Mouse (Mus musculus): Measurements from ENCODE around the gene Ap4m1. TPM values are rescaled to one million over a fixed set of nuclear protein-coding genes. Genes with fewer than 3 reads are reported as not detected.
"Not testable (repeated sequence)": the region's sequence is repeated elsewhere in the genome, so short reads cannot be mapped to it uniquely, and the experiment has no call there.

Gene Ap4m1
- total RNA-seq, 2 experiments from 2014 or later, result 22.9 to 23.4 TPM

- peak; percentile 85 to 89 for DNase-seq (ENCODE audit: low spot score in 2 of 2)
- intact Hi-C loops (cut with DNase I), result no loop called here
Observed at GRCm38 (mm10) chr5:138193771-138194727, 22.2 kb downstream of the Ap4m1 start, which contains the start of gene Mblac1. Mblac1 (plus strand) TSS chr5:138194314.

GRCm38 (mm10) chr5:138194755-138195345, 23.0 kb downstream of the Ap4m1 start:
- intact Hi-C loops (cut with DNase I), result no loop called here
- DNase-seq (ENCODE audit: low spot score in 2 of 2), result peak; percentile 30 to 42

- no peak for DNase-seq (ENCODE audit: low spot score in 2 of 2)
- intact Hi-C loops (cut with DNase I), result no loop called here
Observed at GRCm38 (mm10) chr5:138195463-138195862, 23.7 kb downstream of the Ap4m1 start.

GRCm38 (mm10) chr5:138199576-138199975, 27.8 kb downstream of the Ap4m1 start:
- DNase-seq (ENCODE audit: low spot score in 2 of 2), result no peak
- intact Hi-C loops (cut with DNase I), result no loop called here

- no peak for DNase-seq (ENCODE audit: low spot score in 2 of 2)
- intact Hi-C loops (cut with DNase I), result no loop called here
Observed at GRCm38 (mm10) chr5:138202086-138202485, 30.3 kb downstream of the Ap4m1 start.

GRCm38 (mm10) chr5:138207253-138207652, 35.5 kb downstream of the Ap4m1 start:
- intact Hi-C loops (cut with DNase I), result no loop called here
- no peak for DNase-seq (ENCODE audit: low spot score in 2 of 2)

GRCm38 (mm10) chr5:138207873-138208272, 36.1 kb downstream of the Ap4m1 start:
- intact Hi-C loops (cut with DNase I), result no loop called here
- no peak for DNase-seq (ENCODE audit: low spot score in 2 of 2)

GRCm38 (mm10) chr5:138216632-138217031, 44.8 kb downstream of the Ap4m1 start:
- intact Hi-C loops (cut with DNase I); DNase-seq (ENCODE audit: low spot score in 2 of 2): not testable (repeated sequence)

- DNase-seq (ENCODE audit: low spot score in 2 of 2), result no peak
- intact Hi-C loops (cut with DNase I), result loop anchor here (5.0 kb wide), 1 partner anchor 257 kb away; no protein-coding TSS in a partner anchor
Observed at GRCm38 (mm10) chr5:138219864-138220263, 48.1 kb downstream of the Ap4m1 start.

- intact Hi-C loops (cut with DNase I), result loop anchor here (5.0 kb wide), 1 partner anchor 255 kb away; no protein-coding TSS in a partner anchor
- DNase-seq (ENCODE audit: low spot score in 2 of 2), result peak; percentile 81 to 84
Observed at GRCm38 (mm10) chr5:138222111-138222510, 50.3 kb downstream of the Ap4m1 start.

- intact Hi-C loops (cut with DNase I), result loop anchor here (5.0 kb wide), 1 partner anchor 254 kb away; no protein-coding TSS in a partner anchor
- DNase-seq (ENCODE audit: low spot score in 2 of 2), result peak in 1 of 2 experiments; percentile 5
Observed at GRCm38 (mm10) chr5:138223287-138223686, 51.5 kb downstream of the Ap4m1 start.

- intact Hi-C loops (cut with DNase I), result no loop called here
- DNase-seq (ENCODE audit: low spot score in 2 of 2), result no peak
Observed at GRCm38 (mm10) chr5:138225700-138226099, 53.9 kb downstream of the Ap4m1 start, which contains the start of gene Nxpe5. Nxpe5 (plus strand) TSS chr5:138225898.

GRCm38 (mm10) chr5:138226491-138226890, 54.7 kb downstream of the Ap4m1 start:
- intact Hi-C loops (cut with DNase I), result no loop called here
- DNase-seq (ENCODE audit: low spot score in 2 of 2), result no peak

- DNase-seq (ENCODE audit: low spot score in 2 of 2), result no peak
- intact Hi-C loops (cut with DNase I), result no loop called here
Observed at GRCm38 (mm10) chr5:138227367-138227766, 55.6 kb downstream of the Ap4m1 start.

GRCm38 (mm10) chr5:138228026-138228425, 56.2 kb downstream of the Ap4m1 start:
- intact Hi-C loops (cut with DNase I), result no loop called here
- DNase-seq (ENCODE audit: low spot score in 2 of 2), result no peak

GRCm38 (mm10) chr5:138229511-138229910, 57.7 kb downstream of the Ap4m1 start:
- intact Hi-C loops (cut with DNase I), result no loop called here
- no peak for DNase-seq (ENCODE audit: low spot score in 2 of 2)

Small RNA genes lying within 50 kb of the gene (microRNA-seq; reads per million reads assigned to microRNA genes)
- gene Mir106b (528 to 530 reads per million in 2 experiments), gene Mir25 (59.5 to 78.7 reads per million in 2 experiments), gene Mir93 (1,718 to 1,821 reads per million in 2 experiments)

Other genes with a start within 250 kb of the Ap4m1 start
- 10 to 100 TPM; 16.3 to 22.4 TPM for gene Gjc3, start 208.9 kb upstream of the Ap4m1 start, total RNA-seq (2021)
- gene Azgp1, start 190.5 kb upstream of the Ap4m1 start, total RNA-seq (2021), result not detected
- gene Smok3a, start 150.7 kb upstream of the Ap4m1 start, total RNA-seq (2021), result not detected
- gene Smok3b, start 150.6 kb upstream of the Ap4m1 start, total RNA-seq (2021), result not detected
- gene Smok3c, start 118.8 kb upstream of the Ap4m1 start, total RNA-seq (2021), result not detected
- 10 to 100 TPM; 39.4 to 40.5 TPM for gene Zkscan1, start 86.9 kb upstream of the Ap4m1 start, total RNA-seq (2021)
- 10 to 100 TPM; 16.4 to 16.6 TPM for gene Zscan21, start 55.1 kb upstream of the Ap4m1 start, total RNA-seq (2021)
- 10 to 100 TPM; 11.5 to 16.9 TPM for gene Zfp113, start 16.3 kb upstream of the Ap4m1 start, total RNA-seq (2021)
- 100 to 1,000 TPM; 130 to 133 TPM for gene Cops6, start 10.9 kb upstream of the Ap4m1 start, total RNA-seq (2021)
- gene Mcm7, start 420 bp downstream of the Ap4m1 start, total RNA-seq (2021), result 10 to 100 TPM; 11.7 to 13.7 TPM
- gene Taf6, start 15.4 kb downstream of the Ap4m1 start, total RNA-seq (2021), result 10 to 100 TPM; 39.3 to 42.0 TPM
- 10 to 100 TPM; 15.6 to 16.9 TPM for gene Cnpy4, start 15.5 kb downstream of the Ap4m1 start, total RNA-seq (2021)
- 10 to 100 TPM in 1 of 2 experiments, 1 to 10 TPM in 1; 8.9 to 10.3 TPM for gene Mblac1, start 22.3 kb downstream of the Ap4m1 start, total RNA-seq (2021)
- under 1 TPM in 1 of 2 experiments, not detected in 1; 0.23 TPM for gene Nxpe5, start 53.9 kb downstream of the Ap4m1 start, total RNA-seq (2021)
- 10 to 100 TPM; 56.9 to 59.8 TPM for gene Lamtor4, start 83.5 kb downstream of the Ap4m1 start, total RNA-seq (2021)
- 10 to 100 TPM; 62.2 to 65.8 TPM for gene BC037034, start 92.0 kb downstream of the Ap4m1 start, total RNA-seq (2021)
- gene Gal3st4, start 100.8 kb downstream of the Ap4m1 start, total RNA-seq (2021), result 1 to 10 TPM; 3.5 to 3.6 TPM
- under 1 TPM in 1 of 2 experiments, not detected in 1; 0.09 TPM for gene Gm43720, start 108.0 kb downstream of the Ap4m1 start, total RNA-seq (2021)
- gene Gpc2, start 108.0 kb downstream of the Ap4m1 start, total RNA-seq (2021), result 1 to 10 TPM; 1.3 to 2.1 TPM
- gene Stag3, start 108.2 kb downstream of the Ap4m1 start, total RNA-seq (2021), result 1 to 10 TPM in 1 of 2 experiments, under 1 TPM in 1; 0.57 to 1.1 TPM
- not detected for gene Pvrig, start 170.0 kb downstream of the Ap4m1 start, total RNA-seq (2021)

All from left cerebral cortex, postnatal 25 days (tissue).